Mouse (Mus musculus) C2C12 (cell line): ENCODE data around the gene Gapdh.

ENCODE experiments used
- CTCF ChIP-seq: IDR thresholded peaks from one replicate; pipeline ENCODE4 v1.5.1; 2011; ENCODE audit not compliant: control insufficient read depth, insufficient read depth, insufficient read length
- FOSL1 ChIP-seq: IDR thresholded peaks from one replicate; pipeline ENCODE4 v1.8.0; 2011; ENCODE audit warnings: mild to moderate bottlenecking, low read length; ENCODE audit not compliant: poor library complexity, insufficient read depth, severe bottlenecking
- MAX ChIP-seq: IDR thresholded peaks from one replicate; pipeline ENCODE4 v1.6.1; 2011; ENCODE audit warnings: mild to moderate bottlenecking, control low read depth
- MYOD1 ChIP-seq: IDR thresholded peaks from one replicate; pipeline ENCODE4 v1.6.1; 2011; ENCODE audit warnings: low read depth; ENCODE audit not compliant: control insufficient read depth, insufficient read length
- MYOG ChIP-seq: IDR thresholded peaks from one replicate; pipeline ENCODE4 v1.6.1; 2011; ENCODE audit not compliant: control insufficient read depth, insufficient read length; ENCODE audit errors: extremely low read depth

DNA sequence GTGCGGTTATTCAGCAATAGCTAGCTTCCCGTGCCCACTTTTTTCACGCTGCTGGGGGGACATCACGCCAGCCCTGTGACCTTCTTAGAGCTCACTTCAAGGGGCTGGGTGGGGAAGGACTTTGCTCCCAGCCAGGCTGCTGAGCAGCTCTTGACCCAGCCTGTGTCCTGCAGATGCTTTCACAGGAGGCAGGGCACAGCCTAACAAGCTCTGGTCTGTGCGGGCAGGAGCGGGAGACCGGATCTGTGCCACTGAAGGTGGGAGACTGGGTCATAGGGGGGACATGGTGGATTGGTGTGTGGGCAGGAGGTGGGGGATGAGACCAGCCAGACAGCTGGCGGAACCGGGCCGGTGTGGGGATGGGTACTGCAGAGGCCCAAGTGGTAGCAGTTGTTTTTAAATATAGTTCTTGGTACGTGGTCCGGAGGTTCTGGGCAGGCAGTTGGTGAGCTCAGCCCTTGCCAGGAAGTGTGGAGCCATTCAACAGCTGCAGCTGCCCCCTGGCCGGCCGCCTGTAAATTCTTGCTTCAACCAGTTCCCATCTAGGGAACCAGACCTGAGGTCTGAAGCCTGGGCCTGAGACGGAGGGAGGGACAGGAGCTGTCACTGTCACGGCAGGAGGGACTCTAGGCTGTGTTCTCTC, 17.2 kb downstream of the Gapdh start:
- TF ChIP-seq MAX (no peak), CTCF (no peak), MYOG (no peak), FOSL1 (no peak), MYOD1 (peak; percentile 41)
